Mouse (Mus musculus): ENCODE results near the gene Cops7b.

- TF ChIP-seq GABPA (IDR thresholded peaks at IDR 0.05; ENCODE audit: low read depth, low read length) = no peak
- TF ChIP-seq CTCF (IDR thresholded peaks at IDR 0.05 in 2 of 3, conservative IDR thresholded peaks at IDR 0.05 in 1 of 3; ENCODE audit: control insufficient read depth in 1 of 3, insufficient read depth in 1 of 3, low read depth in 2 of 3, low read length in 3 of 3, poor library complexity in 1 of 3, severe bottlenecking in 1 of 3) = peak in 2 of 3 experiments; percentile 43 to 71; a peak in 4 of 6 replicates
- TF ChIP-seq POLR2A (IDR thresholded peaks at IDR 0.05; ENCODE audit: control insufficient read depth in 1 of 2, insufficient read depth in 1 of 2, low read depth in 1 of 2, low read length in 2 of 2, poor library complexity in 1 of 2) = no peak
- no peak for TF ChIP-seq EP300 (IDR thresholded peaks at IDR 0.05; ENCODE audit: low read depth in 1 of 2, low read length in 2 of 2)
- TF ChIP-seq HCFC1 (IDR thresholded peaks at IDR 0.05; ENCODE audit: low read depth, low read length) = no peak
- TF ChIP-seq ELF1 (IDR thresholded peaks at IDR 0.05; ENCODE audit: low read depth, low read length) = no peak
These were observed 31.6 kb downstream of the Cops7b start for GRCm38 (mm10) chr1:86614269-86614668.
